Comparison of ENCODE assay signal across 8 mouse cellular contexts in genomic region chr19:28776868-28777267, GRCm38 (mm10). TPM values are rescaled to one million over a fixed set of nuclear protein-coding genes. Genes with fewer than 3 reads are reported as not detected.
A peak's percentile ranks its signal among the peaks of the same experiment; 100 is the strongest.
DNase-seq lines count a peak whose midpoint lies in the region; ATAC-seq and TF ChIP-seq lines count a peak whose summit lies in the region.

No protein-coding gene starts in this region.

- peak; percentile 33; the same call in 1 of the 2 replicates for ATAC-seq in kidney, postnatal 0 days (replicated peaks; ENCODE audit: low FRiP score, low read depth)
- no peak for ATAC-seq in CD4-positive, CD25-positive, alpha-beta regulatory T cell, adult 4 months

- no peak overlapping the region for H3K9ac ChIP-seq in kidney, postnatal 0 days (ENCODE audit: low read depth, low read length)

- no peaks in the 10 kb centered on the region for H3K27me3 ChIP-seq in kidney, postnatal 0 days (ENCODE audit: insufficient read depth, low read length)

- peak; percentile 73 for TF ChIP-seq CTCF in kidney, postnatal 0 days (IDR thresholded peaks at IDR 0.05; ENCODE audit: low read depth)

- H3K4me1 ChIP-seq in kidney, postnatal 0 days (replicated peaks; ENCODE audit: insufficient read depth, low read length): no peaks in the 10 kb centered on the region

- 26% methylated on average over 4 of the region's 4 CpGs for WGBS in kidney, postnatal 0 days

- H3K27ac ChIP-seq in kidney, postnatal 0 days: no peak overlapping the region

- peak; percentile 37 for DNase-seq in layer of hippocampus, adult 11-12 months (ENCODE audit: low spot score)
- no peak for DNase-seq in layer of hippocampus, adult 9-10 months (ENCODE audit: low spot score)
- DNase-seq in NIH3T3 (ENCODE audit: low read depth): peak; percentile 73
- peak; percentile 21 to 22 for DNase-seq in cerebellum, postnatal 25 days
- peak; percentile 90 for DNase-seq in kidney, postnatal 0 days (ENCODE audit: low spot score)
- peak; percentile 48 for DNase-seq in retina, postnatal 7 days (ENCODE audit: low read depth, low spot score)
- no peak for DNase-seq in ovary, adult 18-20 months (ENCODE audit: low spot score)

- H3K4me2 ChIP-seq in kidney, postnatal 0 days (ENCODE audit: low read length): no peak overlapping the region

- H3K36me3 ChIP-seq in kidney, postnatal 0 days (ENCODE audit: insufficient read depth, low read length): no peaks in the 10 kb centered on the region

- no peak overlapping the region for H3K4me3 ChIP-seq in kidney, postnatal 0 days (replicated peaks; ENCODE audit: low read depth, low read length)

- no peaks in the 10 kb centered on the region for H3K9me3 ChIP-seq in kidney, postnatal 0 days (replicated peaks; ENCODE audit: low read length)

RNA-seq across cellular contexts. Expression of gene Slc1a1, which starts 58.0 kb away (rescaled TPM):
- polyA plus RNA-seq in kidney, postnatal 0 days (2015; fragmentation: Nextera tagmentation; extraction: Ambion mirVana): 20.5 and 22.8 TPM in 2 replicates
- polyA plus RNA-seq in CD4-positive, CD25-positive, alpha-beta regulatory T cell, adult 4 months (2017; shearing (Covaris generic)): under 1 TPM in 1 of 2 experiments, not detected in 1; 0.43 TPM

Comparison
In these comparisons a context has a peak if more than half of its experiments do, and no peak if none do; other contexts are left out.
1. DNase-seq: peak in layer of hippocampus, adult 11-12 months (single experiment), NIH3T3 (single experiment), cerebellum, postnatal 25 days (2 of 2), kidney, postnatal 0 days (single experiment) and retina, postnatal 7 days (single experiment); none in layer of hippocampus, adult 9-10 months (single experiment) and ovary, adult 18-20 months (single experiment).
2. RNA of gene Slc1a1, which starts 58.0 kb away (polyA plus RNA-seq): 20.5 to 22.8 TPM in kidney, postnatal 0 days; 0.43 TPM in CD4-positive, CD25-positive, alpha-beta regulatory T cell, adult 4 months; every median in the first group is over 10 times any median in the second.